Comparison of ENCODE assay signal across 33 mouse cellular contexts in genomic region chr15:82944479-82945195, GRCm38 (mm10). TPM values are rescaled to one million over a fixed set of nuclear protein-coding genes. Genes with fewer than 3 reads are reported as not detected.
A peak's percentile ranks its signal among the peaks of the same experiment; 100 is the strongest.
DNase-seq lines count a peak whose midpoint lies in the region; ATAC-seq and TF ChIP-seq lines count a peak whose summit lies in the region.
"Had no signal": no experiment of that assay in that cellular context is flagged by ENCODE, and none has a peak within 500 bp of the region (broad histone marks: within the 10 kb centered on the region; RNA-seq: fewer than 3 reads in every experiment).

No protein-coding gene starts in this region.

- TF ChIP-seq EP300 in stomach, postnatal 0 days (optimal IDR thresholded peaks at IDR 0.05): no peak

- H3K36me3 ChIP-seq in kidney, embryonic 15.5 days: no peaks in the 10 kb centered on the region
- no peaks in the 10 kb centered on the region for H3K36me3 ChIP-seq in stomach, embryonic 14.5 days (ENCODE audit: control insufficient read depth, insufficient read depth, low read length)
- no peaks in the 10 kb centered on the region for H3K36me3 ChIP-seq in stomach, postnatal 0 days (ENCODE audit: control insufficient read depth, insufficient read depth, low read length)
- H3K36me3 ChIP-seq: hindbrain, embryonic 15.5 days; midbrain, embryonic 12.5 days had no signal

- no peak for TF ChIP-seq CTCF in stomach, postnatal 0 days (IDR thresholded peaks at IDR 0.05; ENCODE audit: low read depth)

- H3K27me3 ChIP-seq in kidney, embryonic 15.5 days: peaks cover 42% of the 10 kb centered on the region
- no peaks in the 10 kb centered on the region for H3K27me3 ChIP-seq in stomach, embryonic 14.5 days (ENCODE audit: control insufficient read depth, insufficient read depth, low read length)
- H3K27me3 ChIP-seq in stomach, postnatal 0 days (ENCODE audit: control insufficient read depth, insufficient read depth, low read length): no peaks in the 10 kb centered on the region
- H3K27me3 ChIP-seq: CH12.LX; embryonic facial prominence, embryonic 13.5 days had no signal

- no peaks in the 10 kb centered on the region for H3K9me3 ChIP-seq in kidney, embryonic 15.5 days (replicated peaks)
- H3K9me3 ChIP-seq in stomach, embryonic 14.5 days (ENCODE audit: control insufficient read depth, low read depth, low read length): no peaks in the 10 kb centered on the region
- no peaks in the 10 kb centered on the region for H3K9me3 ChIP-seq in stomach, postnatal 0 days (ENCODE audit: control insufficient read depth, low read length)
- H3K9me3 ChIP-seq: embryonic facial prominence, embryonic 13.5 days; hindbrain, embryonic 15.5 days; limb, embryonic 12.5 days; megakaryocyte, embryonic 14.5 days; midbrain, embryonic 12.5 days had no signal

- no peak overlapping the region for H3K4me3 ChIP-seq in kidney, embryonic 15.5 days (replicated peaks)
- H3K4me3 ChIP-seq in stomach, embryonic 14.5 days (ENCODE audit: low read depth, low read length): no peak overlapping the region
- H3K4me3 ChIP-seq in stomach, postnatal 0 days (ENCODE audit: low read depth, low read length): no peak overlapping the region
- H3K4me3 ChIP-seq: embryonic facial prominence, embryonic 13.5 days; erythroblast, embryonic 14.5 days; gastrocnemius, adult 2 months; hindbrain, embryonic 15.5 days; layer of hippocampus, adult 2 months; left cerebral cortex, adult 2 months; limb, embryonic 12.5 days; megakaryocyte, embryonic 14.5 days; midbrain, embryonic 12.5 days had no signal

- intact Hi-C loops in heart, postnatal 36 days (cut with DNase I): no loop called here

- peaks cover 55% of the 10 kb centered on the region for H3K4me1 ChIP-seq in kidney, embryonic 15.5 days
- H3K4me1 ChIP-seq in stomach, embryonic 14.5 days (ENCODE audit: control insufficient read depth, insufficient read depth, low read length): peaks cover 48% of the 10 kb centered on the region
- H3K4me1 ChIP-seq in stomach, postnatal 0 days (replicated peaks; ENCODE audit: control insufficient read depth, insufficient read depth): peaks cover 4% of the 10 kb centered on the region; the same call in 1 of the 2 replicates

- DNase-seq in adrenal gland, adult (ENCODE audit: inconsistent age in 2 of 2, low spot score in 1 of 2): peak; percentile 75 to 85
- DNase-seq in adrenal gland, postnatal 10 days: no peak
- DNase-seq in kidney, postnatal 14 days: no peak
- no peak for DNase-seq in stomach, postnatal 0 days (ENCODE audit: low spot score)
- DNase-seq in heart, postnatal 36 days: no peak
- DNase-seq: cerebellum, adult 11-12 months; cerebellum, adult 9-11 months; gastrocnemius, adult 2 months; gastrocnemius, postnatal 36 days; heart, adult 18-20 months; kidney, adult 11 months; lung, postnatal 4 days; retina, postnatal 1 day; right cerebral cortex, postnatal 14 days; thymus, adult 2 months; thymus, postnatal 36 days had no signal

- no peak overlapping the region for H3K4me2 ChIP-seq in kidney, embryonic 15.5 days
- no peak overlapping the region for H3K4me2 ChIP-seq in stomach, embryonic 14.5 days (replicated peaks; ENCODE audit: low read depth, low read length)
- H3K4me2 ChIP-seq in stomach, postnatal 0 days (replicated peaks; ENCODE audit: low read depth): no peak overlapping the region
- H3K4me2 ChIP-seq: embryonic facial prominence, embryonic 13.5 days; heart, embryonic 11.5 days; hindbrain, embryonic 15.5 days; limb, embryonic 12.5 days; midbrain, embryonic 12.5 days had no signal

- H3K27ac ChIP-seq in kidney, embryonic 15.5 days: 0 out of 2 replicates have a peak overlapping the region, but pooled peaks have one; percentile 2
- H3K27ac ChIP-seq in stomach, embryonic 14.5 days (ENCODE audit: low read length): peak overlapping the region; percentile 64
- H3K27ac ChIP-seq in stomach, postnatal 0 days (replicated peaks): no peak overlapping the region
- H3K27ac ChIP-seq: embryonic facial prominence, embryonic 13.5 days; gastrocnemius, adult 2 months; hindbrain, embryonic 15.5 days; kidney, postnatal 0 days; layer of hippocampus, adult 2 months; left cerebral cortex, adult 2 months; limb, embryonic 12.5 days; midbrain, embryonic 12.5 days had no signal

- WGBS in kidney, embryonic 15.5 days: 51% methylated on average over 9 of the region's 9 CpGs
- WGBS in stomach, embryonic 14.5 days: 40% methylated on average over 9 of the region's 9 CpGs
- WGBS in stomach, postnatal 0 days: 58% methylated on average over 9 of the region's 9 CpGs

- no peak overlapping the region for H3K9ac ChIP-seq in kidney, embryonic 15.5 days
- H3K9ac ChIP-seq in stomach, embryonic 14.5 days (replicated peaks; ENCODE audit: low read depth, low read length): no peak overlapping the region
- H3K9ac ChIP-seq in stomach, postnatal 0 days (ENCODE audit: low read length): no peak overlapping the region
- H3K9ac ChIP-seq: embryonic facial prominence, embryonic 13.5 days; hindbrain, embryonic 15.5 days; limb, embryonic 12.5 days; midbrain, embryonic 12.5 days had no signal

- ATAC-seq in kidney, embryonic 15.5 days (replicated peaks; ENCODE audit: low FRiP score): no peak
- ATAC-seq in stomach, embryonic 14.5 days (ENCODE audit: insufficient number of reproducible peaks, insufficient read depth, low FRiP score, low read depth): peak; percentile 15; the same call in 1 of the 2 replicates
- ATAC-seq in stomach, postnatal 0 days (ENCODE audit: low FRiP score, low TSS enrichment): no peak
- no peak for ATAC-seq in erythroblast, adult 5-6 weeks (replicated peaks; ENCODE audit: low FRiP score, poor library complexity, severe bottlenecking)
- ATAC-seq: activated CD4-positive, CD25-positive, alpha-beta regulatory T cell, adult 4 months; forebrain, embryonic 16.5 days; lung, postnatal 0 days had no signal

RNA-seq across cellular contexts. Expression of gene Tcf20, which starts 43.0 kb away (rescaled TPM):
- total RNA-seq in adrenal gland, postnatal 10 days (2021): 10 to 100 TPM; 70.8 to 71.5 TPM
- 8.4 and 9.3 TPM in 2 replicates for polyA plus RNA-seq in kidney, embryonic 15.5 days (2015; fragmentation: Nextera tagmentation; extraction: Ambion mirVana)
- 15.0 and 15.5 TPM in 2 replicates for polyA plus RNA-seq in stomach, embryonic 14.5 days (2014; fragmentation: Nextera tagmentation; extraction: Ambion mirVana)
- 3.6 and 3.7 TPM in 2 replicates for polyA plus RNA-seq in stomach, postnatal 0 days (2015; fragmentation: Nextera tagmentation; extraction: Ambion mirVana)
- total RNA-seq in erythroblast, adult 5-6 weeks (2015; ENCODE audit: low replicate concordance): 20.5 and 22.1 TPM in 2 replicates
- 37.1 and 43.8 TPM in 2 replicates for total RNA-seq in erythroblast, adult 5-6 weeks (2017; ENCODE audit: low replicate concordance)
- 10 to 100 TPM; 56.1 to 56.7 TPM for total RNA-seq in heart, postnatal 36 days (2021)

Comparison
In these comparisons a context has a peak if more than half of its experiments do, and no peak if none do; other contexts are left out.
1. DNase-seq: peak in adrenal gland, adult (2 of 2); none in adrenal gland, postnatal 10 days (single experiment), kidney, postnatal 14 days (single experiment), stomach, postnatal 0 days (single experiment) and heart, postnatal 36 days (0 of 2).